Mouse (Mus musculus) mature B cell (primary cell): ENCODE results near the gene Camta1.

Source experiments
- in situ Hi-C: fragments of 300-500 bp; cut with MboI; formaldehyde crosslinking; loops from 2 replicates; pipeline ENCODE4 v1.14.3; 2019

Camta1 gene

DNA sequence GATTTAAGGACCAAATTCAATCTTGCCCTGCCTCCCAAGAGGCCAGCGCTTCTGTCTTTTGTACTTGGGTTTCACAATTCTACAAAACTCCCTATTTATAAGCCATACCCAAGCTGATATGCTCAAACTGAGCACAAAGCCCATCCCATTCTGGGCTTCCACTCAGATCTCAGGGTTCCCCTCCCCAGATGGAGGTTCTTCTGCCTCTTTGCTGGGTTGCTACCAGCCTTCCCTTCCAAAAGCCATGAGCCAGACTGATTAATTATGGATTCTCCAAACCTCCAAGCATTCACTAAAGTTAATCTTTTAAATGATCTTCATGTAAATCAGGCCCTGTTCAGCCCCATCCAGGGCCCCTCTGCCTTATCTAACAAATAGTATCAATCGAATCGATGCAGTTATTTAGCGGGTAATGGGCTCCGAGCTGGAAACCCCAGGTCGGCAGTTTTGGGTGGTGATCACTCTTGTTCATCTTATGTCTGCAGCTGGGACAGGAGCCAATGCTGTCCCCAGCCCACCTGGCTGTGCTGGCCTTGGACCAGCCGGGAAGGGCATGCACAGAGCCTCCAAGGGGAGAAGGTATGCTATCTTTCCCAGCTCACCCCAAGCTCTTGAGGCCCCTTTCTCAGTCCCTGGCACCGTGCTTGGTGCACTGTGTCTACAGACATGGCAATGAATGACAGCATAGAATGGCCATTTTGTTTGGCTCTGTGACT, 534.5 kb downstream of the Camta1 start:
- in situ Hi-C loops: no loop called here

DNA sequence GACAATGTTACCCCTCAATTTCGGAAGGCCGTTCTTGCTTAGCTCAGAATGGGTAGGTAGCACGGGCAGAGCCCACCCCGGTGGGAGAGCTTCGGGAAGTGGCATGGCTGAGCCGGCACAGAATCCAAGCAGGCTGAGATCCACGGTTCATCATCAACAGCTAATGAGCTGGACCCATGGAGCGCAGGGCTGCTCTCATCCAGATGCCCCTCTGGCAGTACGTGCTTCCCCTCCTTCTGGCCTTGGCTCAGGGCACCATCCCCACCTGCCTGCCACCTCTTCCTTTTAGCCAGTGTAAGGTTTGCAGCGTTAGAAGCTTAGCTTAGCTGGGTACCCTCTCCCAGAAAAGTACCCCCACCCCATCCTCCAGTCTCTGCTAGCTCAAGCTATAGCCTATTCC, 545.2 kb downstream of the Camta1 start:
- in situ Hi-C loops: no loop called here

DNA sequence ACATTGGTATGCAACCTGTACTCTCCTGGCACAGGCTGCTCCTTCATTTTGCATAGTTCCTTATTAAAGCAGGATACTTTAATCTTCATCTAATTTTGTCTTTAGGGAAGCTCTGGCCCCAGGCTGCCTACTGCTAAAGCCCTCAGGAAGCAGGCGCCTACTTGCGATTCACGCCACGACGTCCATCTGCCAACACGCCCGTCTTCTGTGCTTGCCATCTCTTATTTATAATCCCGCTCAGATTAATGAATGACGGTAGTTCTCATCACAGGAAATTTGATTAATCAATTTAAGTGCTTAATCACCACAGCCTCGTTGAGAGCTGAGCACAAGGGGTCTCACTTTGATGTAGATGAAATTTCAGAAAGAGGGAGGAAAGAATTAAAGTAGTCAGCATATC, 546.0 kb downstream of the Camta1 start:
- in situ Hi-C loops: no loop called here

DNA sequence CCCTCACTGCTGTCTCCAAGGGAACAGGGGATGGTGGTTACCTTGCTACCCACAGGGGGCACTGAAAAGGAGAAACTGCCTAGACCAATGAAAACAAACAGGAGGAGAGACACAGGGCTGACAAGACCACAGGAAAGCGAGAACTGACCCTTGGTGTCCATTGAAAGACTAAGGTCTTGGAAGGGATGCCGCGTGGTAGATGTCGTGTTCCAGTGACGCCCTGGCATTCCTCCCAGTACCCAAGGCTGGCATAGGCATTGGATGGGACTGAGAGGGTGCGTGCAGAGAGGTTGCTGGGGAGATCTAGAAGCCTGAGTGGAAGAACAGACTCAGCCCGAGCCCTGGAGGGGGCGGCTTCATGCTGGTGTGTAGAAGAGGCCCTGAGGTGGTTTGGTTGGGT, 550.9 kb downstream of the Camta1 start:
- in situ Hi-C loops: no loop called here

DNA sequence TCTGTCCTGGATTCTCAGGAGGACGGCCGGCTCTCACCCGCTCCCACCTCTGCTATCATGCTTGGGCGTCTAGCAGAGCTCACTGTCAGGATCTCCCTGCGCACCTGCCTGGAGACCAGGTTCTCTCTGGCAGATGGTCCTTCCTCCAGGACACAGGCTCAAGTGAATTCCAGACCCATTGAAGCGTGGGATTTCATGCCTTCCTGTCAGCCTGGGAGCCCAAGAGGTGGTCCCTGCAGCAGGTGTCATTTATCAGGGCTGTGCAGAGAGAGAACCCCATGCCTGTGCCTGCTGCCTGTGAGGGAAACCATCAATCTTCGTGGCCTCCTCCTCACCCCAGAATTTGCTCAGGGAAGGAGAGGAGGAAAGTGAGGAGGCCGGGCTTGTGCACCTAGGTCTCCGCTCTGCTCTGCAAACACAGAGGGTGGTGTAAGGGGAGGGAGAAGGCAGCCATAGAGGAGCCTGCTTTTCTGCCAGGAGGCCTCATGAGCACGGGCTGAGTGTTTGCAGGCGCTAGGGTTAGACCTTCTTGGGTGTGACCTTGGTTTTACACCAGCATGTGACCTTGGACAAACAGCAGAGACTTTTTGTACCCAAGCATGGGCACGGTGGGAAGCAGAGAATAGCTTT, 551.5 kb downstream of the Camta1 start:
- in situ Hi-C loops: no loop called here

DNA sequence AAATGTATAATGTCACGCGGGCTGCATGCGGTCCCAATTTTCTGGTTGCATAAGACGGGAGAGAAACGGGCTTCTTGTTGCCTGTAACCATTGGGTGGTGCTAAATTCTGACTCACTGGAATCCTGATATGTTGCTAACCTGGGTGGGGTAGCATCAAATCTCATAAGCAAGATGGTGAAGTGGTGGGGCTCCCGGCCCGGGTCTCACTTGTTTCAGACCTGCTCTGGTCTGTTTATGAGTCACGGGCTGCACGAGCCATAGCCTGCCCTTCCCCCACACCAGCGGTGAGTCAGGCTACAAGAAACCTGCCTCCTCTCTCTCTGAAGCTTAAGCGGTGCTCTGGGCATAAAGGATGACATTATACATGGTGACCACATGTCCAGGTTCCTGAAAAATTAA, 554.8 kb downstream of the Camta1 start:
- in situ Hi-C loops: no loop called here

DNA sequence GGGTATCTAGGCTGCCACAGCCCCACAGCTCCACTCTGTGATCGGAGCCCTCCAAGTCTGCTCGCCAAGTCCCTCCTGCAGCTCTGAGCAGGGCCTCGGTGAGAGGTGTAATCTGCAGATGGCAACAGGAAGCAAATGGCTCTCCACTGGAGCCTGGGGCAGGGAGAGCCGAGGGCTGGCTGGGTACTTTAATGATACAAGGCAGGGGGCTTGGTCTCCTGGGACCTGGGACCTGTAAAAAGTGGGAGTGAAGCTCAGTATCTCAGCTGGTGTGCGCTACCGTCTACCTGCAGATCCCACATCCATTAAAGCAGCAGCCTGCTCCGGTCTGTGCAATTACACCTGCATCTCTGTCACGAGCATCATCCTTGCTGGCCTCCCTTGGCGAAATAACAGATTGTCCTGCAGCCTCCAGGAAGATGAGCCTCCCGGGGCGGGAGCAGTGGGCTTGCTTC, 555.3 kb downstream of the Camta1 start:
- in situ Hi-C loops: no loop called here

DNA sequence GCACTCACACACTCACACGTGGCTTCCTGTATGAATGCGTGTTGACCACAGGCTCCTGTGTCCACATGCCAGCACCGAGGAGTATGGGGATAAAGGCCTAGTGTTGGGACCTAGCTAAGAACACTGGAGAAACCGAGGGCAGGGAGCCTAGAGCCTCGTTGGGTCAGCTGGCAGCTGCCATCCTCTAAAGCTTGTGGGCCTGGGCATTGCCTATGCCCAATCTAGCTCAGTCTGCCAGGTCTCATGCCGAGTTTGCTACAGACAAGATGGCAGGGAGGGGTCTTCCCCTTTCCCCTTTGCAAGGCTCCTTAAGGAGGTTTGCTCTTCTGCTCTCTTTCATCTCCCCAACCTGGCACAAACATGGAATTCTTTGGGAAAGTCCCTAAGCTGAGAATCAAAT, 555.9 kb downstream of the Camta1 start:
- in situ Hi-C loops: no loop called here

DNA sequence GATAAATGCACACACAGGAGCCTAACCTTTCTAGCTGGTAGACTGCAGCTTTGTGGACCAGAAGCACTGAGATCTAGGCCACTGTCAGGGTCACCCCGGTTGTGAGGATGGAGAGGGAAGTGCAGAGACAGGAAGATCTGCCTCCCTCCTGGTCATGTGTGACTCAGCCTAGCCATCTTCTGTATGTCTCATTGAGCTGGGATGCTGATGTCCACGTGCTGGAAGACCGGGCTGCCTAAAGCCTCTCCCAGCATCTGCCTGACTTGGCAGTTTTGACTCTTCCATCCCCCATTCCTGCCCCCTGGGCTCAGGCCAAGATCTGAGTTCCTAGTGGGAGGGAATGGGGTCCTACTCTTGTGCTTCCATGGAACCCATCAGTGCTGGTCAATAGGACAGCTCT, 557.7 kb downstream of the Camta1 start:
- in situ Hi-C loops: no loop called here

DNA sequence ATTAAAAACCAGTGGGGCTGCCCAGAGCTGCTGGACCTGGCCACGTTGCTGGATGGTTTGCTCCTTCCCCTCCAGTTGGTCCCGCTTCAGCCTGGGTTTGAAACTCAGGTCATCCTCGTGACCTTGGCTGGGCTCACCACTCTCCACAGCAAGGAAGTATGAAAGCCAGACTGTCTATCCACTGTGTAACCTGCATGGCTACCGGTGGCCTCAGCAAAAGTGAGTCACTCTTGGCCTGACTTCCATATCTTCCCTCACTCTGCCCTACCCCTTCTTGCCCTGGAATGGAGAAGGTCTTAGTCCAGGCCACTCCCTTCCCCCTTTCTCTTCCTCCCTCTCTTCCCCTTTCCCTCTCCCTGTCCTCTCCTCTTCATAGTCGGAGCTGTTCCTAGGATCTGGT, 558.2 kb downstream of the Camta1 start:
- in situ Hi-C loops: no loop called here

DNA sequence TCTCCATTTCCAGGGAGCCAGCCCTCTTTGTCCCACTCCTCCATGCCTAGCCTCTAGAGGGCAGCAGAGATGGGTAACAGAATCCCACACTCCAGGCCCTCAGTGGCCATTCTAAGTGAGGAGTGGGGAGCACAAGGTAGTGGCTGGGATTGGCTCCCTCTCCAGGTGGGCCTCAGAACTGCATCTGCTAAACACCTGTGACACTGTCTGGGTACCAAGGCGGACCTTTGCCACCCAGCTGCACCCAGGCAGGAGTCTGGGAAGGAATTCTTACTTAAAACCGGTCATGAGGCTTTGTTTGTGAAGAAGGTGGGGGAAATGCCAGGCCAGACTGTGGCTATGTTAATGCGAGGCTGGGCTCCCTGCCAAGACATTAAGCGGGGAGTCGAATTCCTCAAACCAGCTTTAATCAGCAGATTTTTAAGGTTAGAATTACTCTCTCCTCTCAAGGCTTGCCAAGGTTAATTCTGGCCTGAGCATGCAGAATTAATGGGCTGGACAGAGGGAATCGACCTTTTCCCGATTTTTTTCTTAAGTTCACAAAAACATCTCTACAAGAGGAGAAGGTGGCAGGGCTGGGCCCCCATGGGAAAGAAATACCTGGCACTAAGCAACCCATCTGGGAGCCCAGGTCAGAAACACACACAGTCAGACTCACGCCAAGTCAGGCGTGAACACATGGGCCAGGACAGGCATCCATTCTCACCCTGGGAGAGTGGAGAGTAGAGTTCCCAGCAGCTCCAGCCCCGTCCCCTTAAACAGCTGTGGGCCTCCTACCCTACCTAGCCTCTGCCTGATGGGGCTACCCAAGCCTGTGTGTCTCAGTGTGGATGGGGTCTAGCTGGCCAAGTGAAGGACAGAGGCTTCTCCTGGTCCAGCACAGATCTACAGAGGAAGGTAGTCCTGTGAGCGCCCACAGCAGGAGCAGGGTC, 559.2 kb downstream of the Camta1 start:
- in situ Hi-C loops: no loop called here

DNA sequence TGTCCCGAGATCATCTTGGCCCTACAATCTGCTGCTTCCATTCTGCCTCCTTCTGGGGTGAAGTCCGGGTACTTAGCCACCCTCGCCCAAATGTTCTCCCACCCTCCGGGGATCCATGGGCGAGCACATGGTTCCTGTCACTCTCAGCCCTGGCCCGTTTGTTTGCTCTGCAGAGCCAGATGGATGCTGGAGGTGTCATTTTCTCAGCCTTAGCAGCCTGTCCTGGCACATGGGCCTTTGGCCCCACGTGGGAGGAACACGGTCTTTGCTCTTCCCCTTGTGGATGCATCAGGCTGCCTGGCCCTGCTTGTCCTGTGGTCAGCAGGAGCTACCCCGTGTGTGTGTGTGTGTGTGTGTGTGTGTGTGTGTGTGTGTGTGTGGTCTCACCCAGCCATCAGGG, 560.3 kb downstream of the Camta1 start:
- in situ Hi-C loops: no loop called here

DNA sequence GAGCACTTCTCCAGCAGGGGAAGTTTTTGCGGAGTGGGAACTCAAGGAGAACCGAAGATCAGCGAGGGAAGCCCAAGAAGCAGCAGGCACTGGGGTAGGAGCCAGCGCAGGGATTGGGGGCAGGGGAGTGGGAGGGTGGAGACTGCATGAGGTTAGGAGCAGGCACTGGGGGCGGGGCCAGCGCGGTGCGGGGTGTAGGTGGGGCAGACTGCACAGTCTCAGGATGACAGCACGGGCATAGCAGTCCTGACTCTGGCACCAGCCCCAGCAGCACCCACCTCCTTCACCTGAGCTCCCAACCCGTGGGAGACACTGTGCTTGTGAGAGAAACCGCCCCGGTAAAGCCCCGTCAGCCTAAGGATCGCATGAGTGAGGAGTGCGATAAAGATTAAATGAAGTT, 561.0 kb downstream of the Camta1 start:
- in situ Hi-C loops: no loop called here

DNA sequence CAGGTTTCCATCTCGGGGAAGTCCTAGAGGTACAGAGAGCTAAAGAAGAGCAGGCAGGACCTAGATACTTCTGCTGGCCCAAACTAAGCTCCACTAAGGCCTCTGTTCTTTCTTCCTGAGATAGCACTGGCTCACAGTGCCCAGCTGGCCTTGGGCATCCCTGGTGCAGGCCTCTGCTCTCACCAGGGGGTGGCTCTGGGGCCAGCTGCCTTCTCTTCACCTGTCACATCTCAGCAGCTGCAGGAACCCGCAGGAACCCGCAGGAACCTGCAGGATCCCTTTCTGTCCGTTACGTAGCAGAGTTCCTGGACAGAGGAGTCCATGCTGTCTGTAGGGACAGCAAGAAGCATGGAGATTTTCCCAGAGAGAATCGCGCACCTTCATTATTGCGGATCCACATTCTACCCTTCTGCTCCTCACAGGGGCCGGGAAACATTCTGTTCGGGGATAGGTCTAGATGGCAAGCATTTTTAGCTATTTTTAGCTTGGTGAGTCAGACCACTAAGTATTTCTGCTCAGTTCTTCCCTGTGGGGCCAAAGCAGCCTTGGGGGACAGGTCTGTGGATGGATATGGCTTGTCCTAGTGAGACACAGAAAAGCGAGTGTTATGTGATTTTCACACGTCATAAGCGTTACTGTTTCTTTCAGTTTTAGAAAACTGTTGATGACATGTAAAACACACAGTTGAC, 566.0 kb downstream of the Camta1 start:
- in situ Hi-C loops: no loop called here

DNA sequence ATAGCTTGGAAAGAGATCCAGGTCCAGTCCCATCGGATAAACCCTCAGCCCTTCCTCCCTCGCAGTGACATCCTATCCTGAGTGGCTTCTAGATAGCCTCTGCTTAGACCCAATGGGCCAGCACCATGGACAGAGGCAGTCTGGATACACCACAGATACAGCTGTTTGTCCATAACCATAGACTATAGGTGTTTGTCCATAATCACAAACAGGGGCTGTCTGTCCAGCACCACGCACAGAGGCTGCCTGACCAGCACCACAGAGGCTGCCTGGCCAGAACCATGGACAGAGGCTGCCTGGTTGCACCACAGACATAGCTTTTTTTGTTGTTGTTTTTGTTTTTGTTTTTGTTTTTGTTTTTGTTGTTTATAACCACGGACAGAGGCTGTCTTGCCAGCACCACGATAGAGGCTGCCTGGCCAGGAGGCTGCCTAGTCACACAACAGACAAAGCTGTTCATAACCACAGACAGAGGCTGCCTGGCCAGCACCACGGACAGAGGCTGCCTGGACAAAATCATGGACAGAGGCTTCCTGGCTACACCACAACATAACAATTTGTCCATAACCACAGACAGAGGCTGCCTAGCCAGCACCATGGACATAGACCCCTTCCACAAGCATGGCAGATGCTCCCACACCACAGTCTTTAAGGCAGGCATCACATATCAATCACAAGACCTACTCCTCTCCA, 572.6 kb downstream of the Camta1 start:
- in situ Hi-C loops: no loop called here

DNA sequence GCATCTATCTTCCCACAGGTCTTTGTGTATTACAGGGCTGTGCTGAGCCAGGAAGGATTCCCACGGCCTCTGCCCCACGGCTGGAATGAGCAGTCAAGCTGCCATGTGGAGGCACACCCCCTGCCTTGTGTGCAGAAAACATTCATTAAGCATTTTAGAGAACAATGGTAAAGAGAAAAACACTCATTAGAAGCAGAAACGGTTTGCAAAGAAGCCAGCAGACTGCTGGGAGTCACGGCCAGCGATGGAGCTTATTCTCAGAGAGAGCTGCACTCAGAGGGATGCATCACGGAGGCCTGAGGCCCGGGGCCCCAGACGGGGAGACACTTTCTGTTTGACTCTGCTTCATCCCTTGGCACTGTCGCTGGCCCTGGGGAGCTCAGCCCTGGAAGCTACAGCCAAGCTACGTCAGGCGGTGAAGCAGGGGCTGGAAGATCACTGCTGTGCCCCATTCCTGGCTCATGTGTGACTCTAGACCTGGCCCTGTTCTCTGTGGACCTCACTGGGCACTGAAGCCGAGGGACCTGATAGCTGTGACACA, 575.7 kb downstream of the Camta1 start:
- in situ Hi-C loops: no loop called here

DNA sequence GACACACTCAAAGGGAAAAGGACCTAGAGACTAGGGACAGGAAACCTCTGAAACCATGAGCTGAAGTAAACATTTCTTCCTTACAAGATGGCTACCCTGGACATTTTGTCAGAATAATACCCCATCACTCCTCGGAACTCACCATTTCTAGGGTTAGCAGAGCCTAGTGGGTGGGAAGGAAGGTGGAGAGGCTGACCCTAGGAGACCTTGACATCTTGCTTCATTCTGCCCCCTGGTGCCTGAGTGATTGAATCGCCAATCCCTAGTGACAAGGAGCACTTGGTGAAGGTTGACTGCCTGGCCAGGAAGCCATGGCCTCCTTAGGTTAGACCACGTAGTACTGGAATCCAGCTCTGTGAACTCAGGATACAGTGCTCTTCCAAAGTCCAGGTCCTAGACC, 576.2 kb downstream of the Camta1 start:
- in situ Hi-C loops: no loop called here

DNA sequence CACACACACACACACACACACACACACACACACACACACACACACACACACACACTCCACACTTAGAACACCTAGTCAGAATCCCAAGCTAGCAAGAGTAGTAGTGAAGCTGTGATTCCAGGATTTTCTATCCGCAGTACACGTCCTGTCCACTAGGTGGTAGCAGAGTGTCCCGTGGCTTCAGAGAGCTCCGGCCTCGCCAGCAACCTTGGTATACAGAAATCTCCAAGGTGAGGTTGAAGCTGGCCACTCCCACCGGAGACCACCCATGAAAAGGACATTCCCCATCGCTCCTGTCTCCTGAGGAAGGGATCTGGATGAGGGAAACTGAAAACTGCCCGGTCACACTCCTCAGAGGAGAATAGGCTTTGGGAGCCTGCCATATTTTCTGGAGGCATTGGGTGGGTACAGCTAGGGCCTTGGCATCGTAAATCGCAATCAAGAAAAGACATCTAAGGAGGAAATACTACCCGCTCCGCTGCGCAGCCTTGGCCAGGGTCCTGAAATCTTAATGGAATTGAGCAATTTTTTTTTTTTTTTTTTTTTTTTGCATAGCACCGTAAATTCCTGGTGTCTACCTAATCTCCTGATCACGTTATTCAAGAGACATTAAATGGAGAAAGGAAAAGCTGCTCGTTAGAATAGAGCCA, 578.5 kb downstream of the Camta1 start:
- in situ Hi-C loops: no loop called here

DNA sequence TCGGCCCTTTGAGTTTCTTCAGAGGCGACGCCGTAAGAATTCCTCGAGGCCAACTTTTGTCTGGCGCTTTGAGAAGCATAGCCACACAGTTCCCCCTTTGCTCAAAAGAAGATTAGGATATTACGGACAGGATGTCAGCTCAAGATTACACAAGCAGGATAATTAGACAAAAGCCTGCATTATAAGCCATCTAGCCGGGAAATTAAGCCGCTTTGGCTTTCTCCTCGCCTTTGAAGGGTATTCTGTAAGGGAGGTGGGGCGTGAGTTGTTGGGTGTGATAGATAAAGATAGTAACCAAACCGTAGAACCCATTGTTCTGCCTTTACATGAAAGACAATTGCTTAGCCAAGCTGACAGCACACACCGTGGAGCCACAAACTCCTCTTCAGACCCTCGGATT, 579.6 kb downstream of the Camta1 start:
- in situ Hi-C loops: no loop called here

DNA sequence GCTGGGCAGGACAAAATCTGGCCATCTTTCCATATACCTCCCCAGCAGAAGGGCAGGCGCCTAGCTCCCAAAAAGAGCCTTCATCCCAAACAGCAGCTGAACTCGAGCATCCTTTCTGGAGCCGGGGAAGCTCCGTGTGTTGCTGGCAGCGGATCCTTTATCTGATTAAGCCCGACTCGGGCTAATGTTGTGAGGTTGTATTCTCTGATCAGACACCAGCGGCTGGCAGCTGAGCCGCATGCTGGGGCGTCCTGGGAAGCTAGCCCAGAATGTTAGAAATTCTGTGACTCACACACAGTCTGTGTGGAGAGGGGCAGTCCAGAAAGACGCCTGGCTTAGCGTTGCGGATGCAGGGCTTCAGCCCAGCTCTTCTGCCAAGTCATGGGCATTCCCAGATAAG, 586.4 kb downstream of the Camta1 start:
- in situ Hi-C loops: no loop called here
